Mouse (Mus musculus) ES-Bruce4 (cell line): ENCODE measurements around the gene Frmd4a.
"Not testable (repeated sequence)": the region's sequence is repeated elsewhere in the genome, so short reads cannot be mapped to it uniquely, and the experiment has no call there.

Source experiments
- CTCF ChIP-seq: IDR thresholded peaks from one replicate; pipeline ENCODE4 v1.8.1; 2011; ENCODE audit warnings: low read depth, low read length
- EP300 ChIP-seq: IDR thresholded peaks from 2 replicates; pipeline ENCODE4 v1.6.1; 2011; ENCODE audit warnings: low read depth, low read length; ENCODE audit not compliant: insufficient read depth

DNA sequence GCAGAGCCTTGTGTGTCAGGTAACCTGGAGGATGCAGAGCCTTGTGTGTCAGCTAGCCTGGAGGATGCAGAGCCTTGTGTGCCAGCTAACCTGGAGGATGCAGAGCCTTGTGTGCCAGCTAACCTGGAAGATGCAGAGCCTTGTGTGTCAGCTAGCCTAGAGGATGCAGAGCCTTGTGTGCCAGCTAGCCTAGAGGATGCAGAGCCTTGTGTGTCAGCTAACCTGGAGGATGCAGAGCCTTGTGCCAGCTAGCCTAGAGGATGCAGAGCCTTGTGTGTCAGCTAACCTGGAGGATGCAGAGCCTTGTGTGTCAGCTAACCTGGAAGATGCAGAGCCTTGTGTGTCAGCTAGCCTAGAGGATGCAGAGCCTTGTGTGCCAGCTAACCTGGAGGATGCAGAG, 601.6 kb downstream of the Frmd4a start:
- not testable (repeated sequence) for TF ChIP-seq CTCF, EP300
